Mouse (Mus musculus) cerebellum, postnatal 4 days (tissue): ENCODE measurements around the gene Bfsp1.

Experiments used
- DNase-seq, 2 experiments: peaks; one replicate each; pipeline ENCODE4 v3.0.0; 2022; ENCODE audit warnings: low spot score in 2 of 2, mixed read lengths in 1 of 2

The Bfsp1 gene

DNA sequence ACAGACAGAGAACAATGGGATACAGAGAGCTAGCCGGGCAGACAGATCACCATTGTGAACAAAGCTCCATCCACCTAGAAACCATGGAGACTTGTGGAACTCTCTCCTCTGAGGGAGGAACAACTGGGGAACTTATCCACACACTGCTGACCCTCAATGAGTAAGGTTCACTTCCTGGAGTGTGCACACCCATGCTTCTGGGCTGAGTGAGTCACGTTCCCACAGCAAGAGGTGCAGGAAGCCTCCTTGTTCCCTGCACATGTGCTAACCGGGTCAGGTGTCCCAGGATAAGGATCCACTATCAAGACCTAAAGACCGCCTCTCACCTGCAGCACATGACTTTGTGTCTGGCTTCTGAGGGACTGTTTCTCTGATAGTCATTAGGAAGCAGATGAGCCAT lies 9.5 kb downstream of the Bfsp1 start:
- DNase-seq, result no peak

- DNase-seq, result no peak
Observed at GRCm38 (mm10) chr2:143852295-143853275, 10.4 kb downstream of the Bfsp1 start.

DNA sequence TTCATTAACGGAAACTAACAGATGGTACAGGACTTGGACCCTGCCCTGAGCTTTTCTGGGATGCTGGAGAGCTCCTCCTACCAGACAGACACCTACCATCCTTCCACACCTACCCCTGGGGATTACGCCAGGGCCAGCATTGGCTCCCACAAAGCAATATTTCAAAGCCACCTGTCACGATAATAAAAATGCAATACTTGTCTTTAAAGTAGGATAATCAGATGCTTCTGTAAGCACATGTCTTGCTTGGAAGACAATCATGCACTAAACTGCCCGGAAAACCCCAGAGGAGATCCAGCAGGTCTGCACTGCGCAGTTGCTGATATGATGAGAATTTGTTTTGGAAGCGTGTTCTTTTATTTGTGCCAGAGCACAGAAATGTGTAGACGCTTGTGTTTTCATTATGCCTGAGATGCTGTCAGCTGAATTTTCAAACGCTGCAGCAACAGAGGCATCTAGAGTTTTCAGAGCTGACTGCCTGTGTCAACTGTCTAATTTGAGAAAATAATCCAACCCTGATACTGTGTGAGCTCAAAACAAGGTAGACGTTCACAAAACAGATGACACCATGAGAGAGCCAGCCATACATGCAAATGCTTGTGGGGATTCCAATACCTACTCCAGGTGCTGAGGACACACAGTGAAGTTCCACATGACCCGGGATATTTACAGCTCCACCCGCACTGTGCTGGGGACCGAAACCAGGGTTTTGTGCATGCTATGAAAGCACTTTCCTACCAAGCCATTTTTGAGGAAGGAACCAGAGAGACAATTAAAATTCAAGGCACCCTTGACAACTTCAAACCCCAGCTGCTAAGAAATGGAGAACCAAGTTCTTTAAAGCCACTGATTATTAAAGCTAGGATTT lies 11.4 kb downstream of the Bfsp1 start:
- no peak for DNase-seq

GRCm38 (mm10) chr2:143847291-143847690 lies 15.7 kb downstream of the Bfsp1 start:
- DNase-seq, result no peak

- no peak for DNase-seq
Observed at GRCm38 (mm10) chr2:143846799-143847198, 16.2 kb downstream of the Bfsp1 start.

DNA sequence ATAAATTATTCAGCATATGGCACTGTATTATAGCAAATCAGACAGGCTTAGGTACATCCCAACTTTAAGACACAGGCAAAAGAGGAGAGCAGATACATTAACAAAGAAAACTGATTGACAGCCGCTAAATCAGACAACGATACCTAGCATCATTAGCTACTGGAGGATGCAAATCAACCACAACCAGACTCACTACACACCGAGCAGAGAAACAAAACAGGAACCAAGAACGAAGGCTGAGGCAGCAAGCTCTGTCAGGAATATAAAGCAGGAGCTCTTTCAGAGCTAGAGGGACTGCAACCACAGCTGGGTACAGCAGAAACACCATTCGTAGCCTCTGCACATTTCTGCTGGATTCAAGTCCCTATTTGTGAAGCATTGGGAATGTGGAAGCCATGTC lies 18.2 kb downstream of the Bfsp1 start:
- DNase-seq, result no peak

DNA sequence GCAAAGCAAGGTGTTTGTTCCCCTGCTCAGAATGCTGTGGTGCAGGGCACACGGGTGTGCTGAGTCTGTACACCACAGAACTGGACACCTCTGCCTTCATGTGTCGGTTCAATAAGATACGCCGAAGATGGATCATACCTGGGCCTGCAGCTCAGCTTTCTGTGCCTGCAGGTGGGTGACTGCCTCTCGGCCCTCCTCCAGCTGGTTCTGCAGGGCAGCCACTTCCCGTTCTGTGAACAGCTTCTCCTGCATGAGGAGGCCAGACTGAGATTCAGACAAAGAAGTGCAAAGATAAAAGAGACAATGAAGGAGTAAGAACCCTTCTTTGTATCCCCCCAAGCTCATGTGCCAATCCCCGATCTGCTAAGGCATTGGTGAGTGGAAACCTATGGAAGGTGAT lies 21.4 kb downstream of the Bfsp1 start:
- no peak for DNase-seq

- no peak for DNase-seq
Observed at GRCm38 (mm10) chr2:143840895-143841294, 22.1 kb downstream of the Bfsp1 start.

- DNase-seq, result no peak
Observed at GRCm38 (mm10) chr2:143839458-143839857, 23.5 kb downstream of the Bfsp1 start.

DNA sequence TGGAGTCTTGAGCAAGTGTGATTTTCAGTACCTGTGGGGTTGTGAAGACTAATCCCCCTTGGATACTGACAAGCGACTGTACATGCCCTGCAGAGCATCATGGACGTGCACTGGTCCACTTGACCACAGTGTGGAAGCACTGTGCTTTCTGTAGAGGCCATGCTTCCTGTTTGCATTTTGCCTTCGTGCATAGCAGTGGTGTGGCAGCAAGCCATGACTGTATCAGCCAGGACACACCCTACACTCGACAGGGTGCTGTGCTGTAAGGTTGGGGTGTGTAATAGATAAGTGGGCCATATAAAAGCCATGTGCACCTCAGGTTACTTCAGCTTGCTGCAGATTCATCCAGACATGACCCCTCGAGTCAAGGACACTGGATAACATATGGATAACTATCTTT lies 24.3 kb downstream of the Bfsp1 start:
- DNase-seq, result no peak

- DNase-seq, result peak; percentile 47 to 74
Observed at GRCm38 (mm10) chr2:143837291-143837701, 25.7 kb downstream of the Bfsp1 start.

DNA sequence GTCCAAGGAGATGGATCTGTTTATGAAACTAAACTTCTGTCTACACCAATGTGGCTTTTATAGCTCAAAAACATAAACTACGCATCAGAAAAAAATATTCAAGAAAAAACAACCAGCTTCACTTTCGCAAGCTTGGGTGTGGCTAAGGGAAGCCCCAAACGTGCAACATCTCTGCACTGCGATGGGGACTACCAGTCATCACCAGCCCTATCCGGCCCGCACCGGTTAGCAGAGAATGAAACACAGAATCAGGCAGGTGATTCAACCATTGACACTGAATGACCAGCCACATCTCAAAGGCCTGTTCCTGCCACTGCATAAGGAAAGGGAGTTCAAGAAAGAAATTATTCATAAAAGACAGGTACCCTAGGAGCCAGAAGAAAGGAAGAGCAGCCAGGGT lies 27.2 kb downstream of the Bfsp1 start:
- DNase-seq, result no peak

DNA sequence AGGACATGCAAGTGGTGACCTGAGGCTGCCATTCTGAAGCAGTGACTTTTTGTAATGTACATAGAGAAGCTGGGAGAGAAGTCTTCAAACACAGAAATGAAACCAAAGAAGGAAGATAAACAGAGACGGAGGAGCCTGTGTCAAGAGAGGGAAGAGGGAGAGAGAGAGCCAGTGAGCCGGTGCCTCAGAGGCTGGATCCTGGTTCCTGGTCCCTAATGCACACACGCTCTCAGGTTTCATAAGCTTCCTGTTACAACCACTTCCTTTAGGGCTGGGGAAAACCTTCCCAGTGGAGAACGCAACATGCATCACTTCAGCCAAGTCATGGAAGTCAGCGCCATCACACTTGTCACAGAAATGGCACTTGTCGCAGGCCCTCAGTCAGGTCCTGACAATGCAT lies 28.9 kb downstream of the Bfsp1 start:
- no peak for DNase-seq

- no peak for DNase-seq
Observed at GRCm38 (mm10) chr2:143832721-143833120, 30.3 kb downstream of the Bfsp1 start.

DNA sequence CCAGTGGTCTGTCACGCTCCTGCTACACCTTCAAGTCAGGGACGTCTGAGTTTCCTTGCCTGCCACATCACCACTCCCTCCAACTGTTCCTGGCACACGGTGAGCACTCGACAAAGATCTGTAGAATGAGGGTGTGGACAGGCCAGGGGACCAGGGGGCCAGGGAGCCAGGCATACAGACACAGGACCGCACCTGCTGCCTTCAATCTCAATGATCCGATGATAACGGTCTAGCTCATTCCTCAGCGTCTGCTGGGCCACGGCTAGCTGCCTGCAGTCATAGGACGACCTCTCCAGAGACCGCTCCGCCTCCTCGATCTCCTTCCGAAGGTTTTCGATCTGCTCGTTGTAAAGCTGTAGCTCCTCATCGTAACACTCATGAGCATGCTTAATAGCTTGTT lies 31.3 kb downstream of the Bfsp1 start:
- no peak for DNase-seq

- DNase-seq, result no peak
Observed at GRCm38 (mm10) chr2:143813461-143813860, 49.5 kb downstream of the Bfsp1 start.

DNA sequence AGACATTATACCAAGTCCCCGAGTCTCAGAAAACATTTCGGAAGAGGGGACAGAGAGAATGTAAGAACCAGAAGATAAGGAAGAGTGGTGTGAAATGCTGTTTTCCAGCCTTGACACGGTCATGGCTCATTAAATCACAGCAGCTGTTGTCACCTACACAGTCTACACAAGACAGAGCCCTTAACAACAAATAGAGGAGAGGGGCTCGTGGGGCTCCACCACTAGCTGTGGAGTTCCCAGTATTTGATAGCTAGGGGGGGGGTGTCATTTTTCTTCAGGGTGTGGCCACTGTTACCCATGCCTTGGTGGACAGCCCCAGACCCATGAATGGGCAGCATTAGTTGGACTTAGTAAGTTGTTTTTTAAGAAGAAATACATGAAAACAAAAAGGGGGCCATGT lies 50.7 kb downstream of the Bfsp1 start:
- no peak for DNase-seq

- no peak for DNase-seq
Observed at GRCm38 (mm10) chr2:143808789-143809188, 54.2 kb downstream of the Bfsp1 start.

DNA sequence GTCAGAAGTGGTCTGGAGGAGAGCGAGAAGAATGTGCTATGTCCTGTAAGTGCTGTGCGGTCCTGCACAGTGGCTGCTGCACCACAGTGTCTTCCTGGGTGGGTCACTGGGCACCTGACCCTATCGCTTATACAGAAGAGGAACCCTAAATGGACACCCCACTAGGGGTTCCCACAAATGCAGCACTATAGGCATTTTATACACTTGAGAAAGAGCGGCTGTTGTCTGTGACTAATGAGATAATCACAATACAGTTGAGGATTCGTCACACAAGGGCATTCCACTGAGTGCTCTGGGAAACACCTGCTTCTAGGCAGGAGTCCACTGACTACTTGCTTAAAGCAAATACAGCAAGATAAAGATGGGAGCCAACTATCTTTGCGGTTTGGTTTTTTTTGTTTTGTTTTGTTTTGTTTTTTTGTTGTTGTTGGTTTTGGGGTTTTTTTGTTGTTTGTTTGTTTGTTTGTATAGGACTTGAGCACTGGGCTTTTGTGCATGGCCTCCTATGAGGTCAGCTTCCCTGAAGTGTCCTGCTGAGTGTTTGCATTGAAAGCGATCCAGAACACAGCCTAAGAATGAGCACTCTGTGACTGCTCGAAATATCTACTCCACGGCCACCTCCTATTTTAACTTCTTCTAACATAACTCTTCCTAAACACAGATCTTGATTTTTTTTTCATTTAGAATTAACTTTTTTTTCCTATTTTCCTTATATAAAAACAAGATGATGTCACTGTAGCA lies 55.9 kb downstream of the Bfsp1 start:
- DNase-seq, result no peak

- no peak for DNase-seq
Observed at GRCm38 (mm10) chr2:143806140-143806923, 56.6 kb downstream of the Bfsp1 start.

DNA sequence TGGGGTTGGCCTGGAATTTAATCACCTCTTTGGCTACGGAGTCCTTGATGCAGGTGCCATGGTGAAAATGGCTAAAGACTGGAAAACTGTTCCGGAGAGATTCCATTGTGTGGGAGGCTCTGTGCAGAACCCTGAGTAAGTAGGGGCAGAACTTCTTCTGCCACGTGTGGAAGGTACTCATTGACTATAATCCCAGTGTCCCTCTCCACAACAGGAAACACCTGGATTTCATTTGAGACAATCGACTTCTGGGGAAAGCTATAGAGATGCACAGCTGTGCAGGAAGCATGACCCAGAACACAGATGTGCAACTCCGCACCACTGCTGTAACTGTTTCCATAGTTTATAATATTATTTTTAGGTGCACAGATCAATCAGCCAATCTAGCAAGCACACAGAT lies 61.9 kb downstream of the Bfsp1 start:
- no peak for DNase-seq
